Mouse (Mus musculus) hindbrain, embryonic 14.5 days (tissue): ENCODE measurements at regions not wholly inside any gene's neighbourhood (a gene's known extent, or its start where the extent isn't known, plus 50 kb on each side); places are given as distances from the start of the nearest gene placed in this dataset.
A peak's percentile ranks its signal among the peaks of the same experiment; 100 is the strongest.

Experiments used
- ATAC-seq: fragments of 200-750 bp; cut with Nextera tagmentation; 2 replicates; pipeline ENCODE4 v1.8.0; 2017; ENCODE audit warnings: moderate number of reproducible peaks, mild to moderate bottlenecking, moderate TSS enrichment, moderate library complexity; ENCODE audit not compliant: low FRiP score
- DNase-seq: peaks from one replicate; pipeline ENCODE4 v3.0.0-alpha.2; 2015; ENCODE audit warnings: low spot score
- H3K27ac ChIP-seq: fragments of 300-500 bp; sonication (generic); 2 replicates; pipeline ENCODE4 v1.5.1; 2014; ENCODE audit warnings: mild to moderate bottlenecking, moderate library complexity
- H3K27me3 ChIP-seq: fragments of 300-500 bp; sonication (generic); 2 replicates; pipeline ENCODE4 v1.6.1; 2014; ENCODE audit warnings: mild to moderate bottlenecking, low read length, mixed read lengths; ENCODE audit not compliant: control insufficient read depth, insufficient read depth
- H3K36me3 ChIP-seq: fragments of 300-500 bp; sonication (generic); replicated peaks from 2 replicates; pipeline ENCODE4 v1.6.1; 2014; ENCODE audit not compliant: control insufficient read depth, insufficient read depth
- H3K4me1 ChIP-seq: fragments of 300-500 bp; sonication (generic); replicated peaks from 2 replicates; pipeline ENCODE4 v1.6.1; 2014; ENCODE audit warnings: antibody characterized with exemption, low read length, mixed read lengths; ENCODE audit not compliant: control insufficient read depth, insufficient read depth
- H3K4me2 ChIP-seq: fragments of 300-500 bp; sonication (generic); replicated peaks from 2 replicates; pipeline ENCODE4 v1.6.1; 2014; ENCODE audit warnings: mild to moderate bottlenecking, moderate library complexity
- H3K4me3 ChIP-seq: fragments of 300-500 bp; sonication (generic); replicated peaks from 2 replicates; pipeline ENCODE4 v1.5.1; 2014; ENCODE audit warnings: mild to moderate bottlenecking, low read length
- H3K9ac ChIP-seq: fragments of 300-500 bp; sonication (generic); 2 replicates; pipeline ENCODE4 v1.6.1; 2014
- H3K9me3 ChIP-seq: fragments of 300-500 bp; sonication (generic); 2 replicates; pipeline ENCODE4 v1.6.1; 2016; ENCODE audit warnings: low read length; ENCODE audit not compliant: control insufficient read depth
- WGBS: fragments of 180-500 bp; shearing (Covaris S2); extraction: QIAGEN DNeasy Blood & Tissue Kit; methylation state at CpG from one replicate; pipeline ENCODE4 v1.1.7; 2014; 5-methylcytosine and 5-hydroxymethylcytosine counted together

- WGBS, result 57% methylated on average over 3 of the region's 3 CpGs
- Histone ChIP-seq H3K4me3 (no peak overlapping the region), H3K4me1 (peaks cover 5% of the 10 kb centered on the region; the same call in 1 of the 2 replicates), H3K27ac (peak overlapping the region; percentile 23; the same call in 1 of the 2 replicates), H3K9ac (no peak overlapping the region), H3K36me3 (no peaks in the 10 kb centered on the region), H3K9me3 (no peaks in the 10 kb centered on the region), H3K4me2 (no peak overlapping the region), H3K27me3 (no peaks in the 10 kb centered on the region)
- DNase-seq (no peak), ATAC-seq (no peak)
Measured at GRCm38 (mm10) chr8:114081757-114082059, 51.6 kb upstream of the Nudt7 start.
